Mouse (Mus musculus) bone marrow macrophage, adult 2 months (primary cell): ENCODE results near the gene Fbxw28. TPM values are rescaled to one million over a fixed set of nuclear protein-coding genes. Genes with fewer than 3 reads are reported as not detected.
"Not testable (repeated sequence)": the region's sequence is repeated elsewhere in the genome, so short reads cannot be mapped to it uniquely, and the experiment has no call there.

Experiments used
- H3K27ac ChIP-seq: 2 replicates; pipeline ENCODE4 v1.5.1; 2012; ENCODE audit warnings: low read depth, low read length; ENCODE audit not compliant: insufficient read depth
- H3K4me1 ChIP-seq: 2 replicates; pipeline ENCODE4 v1.6.1; 2012; ENCODE audit warnings: low read length; ENCODE audit not compliant: control insufficient read depth, insufficient read depth
- H3K4me3 ChIP-seq: 2 replicates; pipeline ENCODE4 v1.5.1; 2012; ENCODE audit warnings: mild to moderate bottlenecking, low read length, moderate library complexity; ENCODE audit not compliant: insufficient read depth
- polyA plus RNA-seq: library from polyadenylated mRNA; stranded (reverse); fragments of >200 nt; gene quantifications from 2 replicates; pipeline ENCODE4 v1.2.4, GENCODE M21; 2012; ENCODE audit not compliant: missing spikeins, insufficient read depth, insufficient read length

The Fbxw28 gene
- not detected in 2 replicates for polyA plus RNA-seq

DNA sequence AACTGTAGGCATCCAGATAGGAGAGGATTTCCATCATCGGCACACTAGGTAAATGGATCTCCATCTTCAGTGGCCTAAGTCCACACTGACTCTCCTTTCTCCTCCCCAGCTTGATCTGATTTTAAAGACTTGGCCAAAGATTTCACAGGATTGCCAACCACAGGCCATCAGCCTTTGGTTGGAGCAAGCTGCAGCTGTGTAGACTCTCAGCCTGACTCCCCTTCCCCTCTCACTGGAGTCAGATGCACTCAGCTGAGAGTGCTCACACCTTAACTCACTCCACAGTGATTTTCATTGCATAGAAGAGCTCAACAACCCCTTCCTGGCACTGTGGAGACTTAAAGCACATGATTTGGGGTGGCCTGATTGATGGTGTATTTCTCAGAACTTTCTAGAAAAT lies at the start of gene Fbxw28:
Gene Fbxw28 (minus strand): TSS at position 101 of the 400 bp plus-strand sequence.
- H3K27ac ChIP-seq, H3K4me3 ChIP-seq: not testable (repeated sequence)

DNA sequence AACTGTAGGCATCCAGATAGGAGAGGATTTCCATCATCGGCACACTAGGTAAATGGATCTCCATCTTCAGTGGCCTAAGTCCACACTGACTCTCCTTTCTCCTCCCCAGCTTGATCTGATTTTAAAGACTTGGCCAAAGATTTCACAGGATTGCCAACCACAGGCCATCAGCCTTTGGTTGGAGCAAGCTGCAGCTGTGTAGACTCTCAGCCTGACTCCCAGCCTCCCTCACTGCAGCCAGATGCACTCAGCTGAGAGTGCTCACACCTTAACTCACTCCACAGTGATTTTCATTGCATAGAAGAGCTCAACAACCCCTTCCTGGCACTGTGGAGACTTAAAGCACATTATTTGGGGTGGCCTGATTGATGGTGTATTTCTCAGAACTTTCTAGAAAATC lies 51.9 kb downstream of the Fbxw28 start, which contains the start of gene Fbxw14:
Gene Fbxw14 (minus strand): TSS at position 101 of the 400 bp plus-strand sequence.
- not testable (repeated sequence) for H3K4me1 ChIP-seq, H3K27ac ChIP-seq

More for the DNA sequence above, at the start of gene Fbxw28:
- not testable (repeated sequence) for H3K4me1 ChIP-seq

More for the DNA sequence above, 51.9 kb downstream of the Fbxw28 start, which contains the start of gene Fbxw14:
- not testable (repeated sequence) for H3K4me3 ChIP-seq

Other genes with a start within 250 kb of the Fbxw28 start
- not detected in 2 replicates for gene Plxnb1, start 244.3 kb downstream of the Fbxw28 start, polyA plus RNA-seq
- not detected in 2 replicates for gene Fbxw21, start 177.6 kb downstream of the Fbxw28 start, polyA plus RNA-seq
- gene Fbxw13, start 143.7 kb downstream of the Fbxw28 start, polyA plus RNA-seq = not detected in 2 replicates
- gene Fbxw20, start 104.9 kb downstream of the Fbxw28 start, polyA plus RNA-seq = not detected in 2 replicates
- not detected in 2 replicates for gene Fbxw14, start 52.0 kb downstream of the Fbxw28 start, polyA plus RNA-seq
- not detected in 2 replicates for gene Fbxw22, start 64.6 kb upstream of the Fbxw28 start, polyA plus RNA-seq
- gene Fbxw16, start 109.5 kb upstream of the Fbxw28 start, polyA plus RNA-seq = not detected in 2 replicates
- gene Fbxw19, start 156.2 kb upstream of the Fbxw28 start, polyA plus RNA-seq = not detected in 2 replicates
- not detected in 2 replicates for gene Fbxw15, start 228.6 kb upstream of the Fbxw28 start, polyA plus RNA-seq